Mouse (Mus musculus): ENCODE data around the gene Fcna. TPM values are rescaled to one million over a fixed set of nuclear protein-coding genes. Genes with fewer than 3 reads are reported as not detected.
A peak's percentile ranks its signal among the peaks of the same experiment; 100 is the strongest.

Fcna gene
- total RNA-seq, 4 experiments from 2014 or later, result 3.4 to 6.0 (median 4.3) TPM

DNA sequence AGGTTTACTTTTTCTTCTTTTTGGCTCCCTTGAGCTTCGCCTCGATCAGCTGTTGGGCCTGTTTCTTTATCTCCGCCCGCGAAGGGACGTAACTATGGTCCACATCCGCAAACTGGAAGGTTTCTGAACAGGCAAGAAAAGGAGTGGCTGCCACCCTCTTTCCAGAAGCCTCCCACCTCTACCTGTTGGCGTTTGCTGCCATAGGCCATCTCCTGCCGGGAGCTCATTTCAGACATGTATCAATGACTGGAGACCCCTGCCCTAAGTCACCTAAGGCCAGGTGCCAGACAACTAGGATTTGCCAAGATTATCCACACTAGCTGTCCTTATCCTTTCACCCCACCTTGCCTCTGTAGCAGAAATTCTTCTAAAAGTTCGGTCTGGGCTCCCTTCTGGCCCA is 19.2 kb downstream of the Fcna start:
- DNase-seq (ENCODE audit: low spot score), result no peak

DNA sequence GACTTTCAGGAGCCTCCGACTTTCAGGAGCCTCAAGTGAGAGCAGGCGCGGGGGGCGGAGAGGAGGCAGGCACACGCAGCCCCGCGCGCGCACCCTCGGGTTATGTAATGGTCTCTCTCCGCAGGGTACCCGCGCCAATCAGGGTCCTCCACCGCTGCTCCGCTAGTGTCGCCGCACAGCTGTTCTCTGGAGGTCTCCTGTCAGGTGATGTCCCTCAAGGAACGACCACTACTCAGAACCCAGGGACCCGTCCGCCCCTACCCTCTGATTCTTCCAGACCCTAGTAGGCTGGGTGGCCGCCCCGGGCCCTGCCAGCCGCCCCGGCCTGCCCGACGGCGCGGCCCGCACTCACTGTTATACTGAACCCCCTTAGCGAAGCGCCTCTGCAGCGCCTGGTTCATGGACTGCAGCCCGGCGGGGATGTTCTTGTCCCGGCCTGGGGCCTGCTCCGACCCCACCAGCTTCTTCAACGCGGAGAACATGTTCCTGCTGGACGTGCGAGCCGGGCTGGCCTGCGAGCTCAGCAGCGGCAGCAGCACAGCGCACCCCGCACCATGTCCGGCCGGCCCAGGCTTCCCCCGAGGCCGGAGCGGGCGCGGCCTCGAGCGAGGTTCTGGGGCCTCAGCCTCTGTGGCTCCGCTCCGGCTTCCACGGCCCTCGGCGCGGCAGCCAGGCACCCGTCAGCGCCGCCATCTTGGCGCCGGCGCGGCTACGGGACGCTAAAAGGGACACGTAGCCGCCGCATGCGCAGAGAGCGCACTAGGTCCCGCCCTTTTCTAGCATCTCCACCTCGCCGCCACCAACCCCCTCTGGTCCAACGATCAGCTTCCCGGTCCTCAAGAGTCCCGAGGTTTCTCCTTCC is 19.8 kb downstream of the Fcna start, which contains the start of gene Rabl6:
Rabl6 (minus strand) TSS at position 761 of the 862 bp plus-strand sequence.
- DNase-seq (ENCODE audit: low spot score), result peak; percentile 86

DNA sequence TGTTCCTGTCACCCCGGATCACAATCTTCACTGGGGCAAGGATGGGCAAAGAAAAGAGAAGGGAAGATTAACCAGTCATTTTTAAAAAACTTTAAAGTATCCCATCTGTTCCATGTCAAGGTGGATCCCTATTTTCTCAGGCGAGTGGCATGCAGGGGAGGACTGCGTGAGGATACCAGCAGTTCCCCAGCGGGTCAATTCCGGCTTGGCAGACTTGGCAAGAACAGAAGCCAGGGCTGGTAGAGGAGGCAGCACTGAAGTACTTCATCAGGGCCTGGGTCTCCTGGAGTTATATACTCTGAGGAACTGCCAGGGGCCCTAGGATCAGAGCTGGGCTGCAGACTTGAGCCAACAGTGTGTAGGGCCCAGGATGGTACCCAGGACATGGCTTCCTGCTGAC is 25.3 kb downstream of the Fcna start:
- no peak for DNase-seq (ENCODE audit: low spot score)

DNA sequence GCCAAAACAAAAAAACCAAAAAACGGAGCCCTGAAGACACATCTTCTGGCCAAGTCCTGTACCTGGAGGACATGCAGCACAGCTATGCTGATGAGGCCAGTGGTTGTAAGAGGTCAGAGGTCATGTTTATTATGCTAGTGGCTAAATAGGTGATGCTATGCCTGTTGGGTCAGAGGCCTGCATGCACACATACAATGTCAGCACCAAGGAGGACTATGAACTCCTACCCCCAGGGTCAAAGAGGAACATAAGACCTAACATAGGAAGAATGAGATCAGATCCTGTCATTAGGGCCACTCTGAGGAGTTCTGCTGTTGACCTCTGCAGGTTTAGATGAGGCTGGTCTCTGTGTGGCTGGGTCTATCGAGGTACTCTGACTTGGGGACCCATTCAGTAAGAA is 27.8 kb downstream of the Fcna start:
- DNase-seq (ENCODE audit: low spot score), result no peak

DNA sequence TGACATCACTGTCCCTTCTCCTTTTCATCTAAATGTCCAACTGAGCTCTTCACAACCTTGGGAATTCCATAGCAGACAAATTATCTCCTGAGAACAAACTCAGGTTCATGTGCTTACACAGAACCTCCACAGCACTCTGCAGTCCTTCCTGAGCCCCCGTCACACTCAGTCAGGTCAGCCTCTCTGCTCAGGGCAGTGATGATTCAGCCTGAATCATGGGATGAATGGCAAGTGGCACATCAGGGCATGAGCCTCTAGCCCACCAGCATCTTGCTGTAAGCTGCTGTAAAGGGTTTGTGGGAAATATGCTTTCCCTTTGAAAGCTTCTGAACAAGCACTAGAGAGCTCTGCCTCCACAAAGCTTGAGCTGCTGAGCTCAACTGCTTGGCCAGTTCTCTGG is 29.1 kb downstream of the Fcna start:
- no peak for DNase-seq (ENCODE audit: low spot score)

DNA sequence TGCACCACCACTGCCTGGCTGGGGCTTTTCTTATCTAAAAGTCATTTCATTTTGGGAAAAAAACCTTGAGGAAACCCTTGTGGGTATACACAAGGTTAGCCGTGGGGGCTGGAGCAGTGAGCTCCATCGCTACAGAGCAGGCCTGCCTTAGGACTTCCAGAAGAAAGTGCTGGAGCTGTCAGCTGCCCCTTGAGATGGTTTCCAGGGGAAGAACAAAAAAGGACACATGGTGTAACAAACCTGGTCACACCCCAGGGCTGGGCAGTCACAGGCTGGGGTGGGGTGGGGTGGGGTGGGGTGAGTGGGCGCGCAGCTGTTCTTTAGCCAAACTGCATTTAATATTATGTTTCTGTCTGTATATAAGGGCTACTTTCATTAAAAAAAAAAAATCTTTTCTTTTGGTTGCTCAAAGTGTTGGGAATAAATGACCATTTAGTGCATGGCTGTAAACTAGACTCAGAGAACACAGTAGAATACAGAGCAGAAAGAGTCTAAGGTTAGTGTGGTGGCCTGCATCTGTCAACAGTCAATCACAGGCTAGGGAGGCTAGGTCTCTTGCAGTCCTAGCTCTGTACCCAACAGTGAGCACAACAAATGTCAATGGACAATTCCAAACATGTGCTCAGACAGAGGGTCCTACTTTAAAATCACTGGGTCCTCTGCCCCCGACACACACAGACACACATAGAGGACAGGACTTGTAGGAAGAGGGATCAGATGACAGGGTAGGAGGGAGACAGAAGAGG is 30.9 kb downstream of the Fcna start:
- no peak for DNase-seq (ENCODE audit: low spot score)

DNA sequence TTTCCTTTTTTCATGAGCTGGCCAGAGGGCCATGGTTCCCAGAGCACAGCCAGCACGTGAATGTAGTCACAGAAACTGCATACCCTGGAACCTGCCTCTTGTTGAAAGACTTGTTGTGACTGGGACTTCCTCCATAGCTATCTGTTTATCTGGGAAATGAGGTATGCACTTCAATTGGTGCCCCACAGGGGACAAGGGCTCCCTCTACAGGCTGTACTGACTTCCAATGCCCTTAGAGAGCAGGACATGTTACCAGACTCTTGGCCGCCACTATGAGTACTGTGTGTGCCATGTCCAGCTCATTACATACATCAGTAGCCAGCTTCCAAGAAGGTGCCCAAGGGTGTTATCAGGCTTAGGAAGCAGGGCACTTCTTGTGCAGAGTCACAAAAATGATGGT is 36.0 kb downstream of the Fcna start:
- DNase-seq (ENCODE audit: low spot score), result no peak

DNA sequence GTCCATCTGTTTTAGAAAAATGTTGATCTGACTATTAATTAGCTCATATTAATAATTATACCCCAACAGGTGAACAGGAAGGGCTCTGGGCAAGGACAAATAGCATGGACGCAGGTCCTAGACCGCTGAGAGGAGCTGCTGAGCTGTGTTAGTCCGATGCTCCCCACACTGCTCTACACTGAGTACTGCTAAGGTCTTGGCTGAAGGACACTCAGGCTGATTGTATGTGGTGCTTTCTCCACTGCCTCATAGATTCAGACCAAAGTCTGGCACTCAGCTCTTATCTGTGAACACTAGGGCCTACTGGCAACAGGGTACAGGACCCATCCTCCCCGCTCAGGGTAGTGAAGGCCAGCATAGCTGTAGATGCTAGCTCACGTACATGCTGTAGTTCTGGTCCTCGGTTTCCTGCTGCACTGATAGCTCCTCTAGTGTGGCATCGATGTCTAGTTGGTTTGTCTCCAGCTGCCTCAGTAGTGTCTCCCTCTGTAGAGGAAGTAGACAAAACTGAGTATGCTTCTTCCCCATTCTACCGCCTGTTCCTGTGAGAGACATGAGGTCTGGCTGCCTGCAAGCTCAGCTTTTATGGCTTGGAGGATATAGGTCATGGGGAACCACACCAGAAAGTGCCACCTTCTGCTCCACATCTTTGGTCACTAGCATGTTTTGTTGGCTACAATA is 39.5 kb downstream of the Fcna start:
- no peak for DNase-seq (ENCODE audit: low spot score)

DNA sequence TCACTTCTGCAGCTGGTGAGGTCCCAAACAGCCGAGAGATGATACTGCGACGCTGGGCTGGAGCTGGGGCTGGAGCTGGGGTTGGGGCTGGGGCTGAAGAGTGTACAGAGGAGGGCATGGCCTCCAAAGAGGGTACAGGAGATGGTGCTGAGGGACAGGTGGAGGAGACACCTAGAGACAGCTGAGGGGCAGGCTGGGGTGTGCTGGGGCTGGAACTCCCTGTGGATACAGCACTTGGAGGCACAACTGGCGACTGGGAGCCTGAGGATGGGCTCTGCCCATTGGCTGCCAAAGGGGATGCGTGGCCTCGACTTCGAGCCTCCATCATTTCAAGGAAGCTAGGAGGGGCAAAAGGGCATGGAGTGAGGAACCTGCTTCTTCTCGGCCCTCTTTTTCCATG is 40.5 kb downstream of the Fcna start:
- no peak for DNase-seq (ENCODE audit: low spot score)

DNA sequence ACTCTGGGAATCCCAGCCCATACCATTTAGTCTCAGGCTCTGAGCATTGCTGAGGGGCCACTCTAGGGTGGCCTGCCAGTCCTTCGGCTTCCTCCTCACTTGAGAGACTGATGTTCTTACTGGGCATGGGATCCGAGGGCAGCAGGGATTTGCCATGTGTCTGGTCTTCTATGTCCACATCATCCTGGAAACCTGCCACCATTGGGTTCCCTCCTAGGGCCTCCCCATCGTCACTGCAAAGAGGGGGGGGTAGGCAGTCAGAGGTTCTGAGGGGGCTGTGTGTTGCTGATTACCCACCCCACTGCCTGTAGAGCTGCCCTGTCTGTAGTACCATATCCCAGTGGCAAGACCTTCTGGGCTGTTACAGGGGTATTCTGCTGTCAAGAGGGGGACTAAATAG is 42.2 kb downstream of the Fcna start:
- DNase-seq (ENCODE audit: low spot score), result no peak

DNA sequence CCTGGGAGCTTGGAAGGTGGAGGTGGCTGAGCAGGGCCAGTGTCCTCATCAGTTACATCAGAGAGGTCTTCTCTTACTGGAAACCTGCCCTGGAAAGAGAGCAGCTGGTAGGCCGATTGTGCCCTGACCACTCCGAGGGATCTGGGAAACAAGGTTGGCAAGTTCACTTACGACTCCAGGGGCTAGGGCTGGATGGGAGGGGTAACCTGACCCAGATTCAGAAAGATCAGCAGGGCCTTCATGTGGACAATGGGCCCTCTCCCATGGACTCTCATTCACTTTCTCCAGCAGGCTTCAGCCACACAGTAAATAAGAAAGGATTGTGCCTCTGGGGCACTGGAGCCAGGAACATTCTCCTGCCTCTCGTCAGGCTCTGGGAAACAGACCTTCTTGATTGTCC is 43.0 kb downstream of the Fcna start:
- no peak for DNase-seq (ENCODE audit: low spot score)

DNA sequence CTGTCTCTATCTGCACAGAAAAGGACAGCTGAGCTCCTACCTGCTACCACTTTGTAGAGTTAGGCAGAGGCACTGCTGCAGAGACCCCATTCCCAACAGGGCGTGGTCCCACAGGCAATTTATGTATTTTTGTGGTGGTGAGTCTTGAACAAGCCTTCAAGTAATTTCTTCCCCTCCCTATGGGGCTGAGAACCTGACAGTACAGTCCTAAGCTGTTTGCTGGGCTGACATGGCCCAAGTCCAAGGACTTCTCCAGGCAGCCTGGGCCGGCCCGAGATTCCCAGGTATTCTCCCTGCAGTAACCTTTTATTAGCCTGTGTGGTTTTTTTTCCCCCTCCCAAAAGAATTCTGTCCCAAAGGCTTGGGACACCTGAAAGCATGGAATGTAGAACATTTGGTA is 43.7 kb downstream of the Fcna start:
- DNase-seq (ENCODE audit: low spot score), result no peak

DNA sequence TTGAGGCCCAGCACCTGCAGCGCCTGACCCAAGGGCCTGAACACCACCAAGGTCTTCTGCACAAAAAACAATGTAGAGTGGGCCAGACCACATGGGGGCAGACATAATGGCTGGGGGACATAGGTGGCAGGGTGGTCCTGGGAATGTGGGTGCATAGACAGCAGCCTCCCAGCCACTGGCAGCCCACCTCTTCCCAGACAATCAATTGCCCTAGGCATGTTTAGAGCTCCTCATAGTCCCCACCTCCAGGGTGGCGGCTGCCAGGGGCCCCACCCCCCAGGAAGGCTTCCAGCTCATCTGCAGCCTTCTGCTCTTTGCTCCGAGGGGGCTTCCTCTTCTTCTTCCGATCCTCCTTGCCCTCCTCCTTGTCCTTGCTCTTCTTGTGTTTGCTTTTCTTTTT is 44.3 kb downstream of the Fcna start:
- no peak for DNase-seq (ENCODE audit: low spot score)

DNA sequence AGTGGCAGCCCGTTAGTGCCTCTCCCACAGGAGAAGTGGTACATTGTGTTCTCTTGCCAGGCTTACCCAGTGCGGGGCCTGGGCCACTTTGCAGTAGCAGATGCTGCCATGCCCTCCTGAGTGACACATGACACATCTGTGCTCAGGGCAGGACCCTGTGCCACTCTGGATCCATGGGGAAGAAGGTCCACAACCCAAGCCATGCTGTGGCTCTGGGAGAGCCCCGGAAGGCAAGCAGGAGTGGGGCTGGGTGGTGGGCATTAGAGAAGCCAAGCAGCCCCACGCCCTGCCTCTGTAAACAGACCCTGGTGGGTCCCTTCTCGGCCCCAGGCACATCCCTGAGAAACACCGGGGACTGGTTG is 44.7 kb downstream of the Fcna start:
- DNase-seq (ENCODE audit: low spot score), result no peak

DNA sequence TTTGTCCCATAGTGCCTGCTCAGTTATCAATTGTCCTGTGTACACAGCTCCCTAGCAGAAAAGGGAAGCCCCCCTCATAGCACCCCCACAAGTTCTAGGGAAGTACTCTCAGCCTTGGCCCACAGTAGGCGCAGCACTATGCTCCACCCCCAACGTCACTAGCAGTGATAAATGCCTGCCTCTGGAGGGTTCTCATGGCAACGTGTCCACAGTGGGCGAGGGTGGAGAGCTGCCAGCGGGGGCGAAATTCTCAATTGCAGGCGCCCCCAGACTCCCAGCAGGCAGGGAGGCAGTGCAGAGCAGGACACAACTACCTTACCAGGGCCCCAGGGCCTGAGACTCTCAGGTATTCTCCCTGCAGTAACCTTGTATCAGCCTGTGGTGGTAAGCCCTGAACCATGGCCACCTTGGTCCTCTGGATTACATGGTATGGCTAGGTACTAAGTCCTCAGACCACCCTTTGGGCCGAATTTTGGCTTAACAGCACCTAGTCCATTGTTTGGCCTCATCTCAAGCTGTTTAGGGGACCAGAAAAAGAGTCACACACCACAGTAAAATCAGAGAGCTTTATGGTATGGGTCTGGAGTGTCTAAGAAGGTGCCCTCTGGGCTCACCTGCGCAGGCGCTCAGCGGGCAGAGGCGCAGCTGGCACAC is 45.2 kb downstream of the Fcna start:
- no peak for DNase-seq (ENCODE audit: low spot score)

DNA sequence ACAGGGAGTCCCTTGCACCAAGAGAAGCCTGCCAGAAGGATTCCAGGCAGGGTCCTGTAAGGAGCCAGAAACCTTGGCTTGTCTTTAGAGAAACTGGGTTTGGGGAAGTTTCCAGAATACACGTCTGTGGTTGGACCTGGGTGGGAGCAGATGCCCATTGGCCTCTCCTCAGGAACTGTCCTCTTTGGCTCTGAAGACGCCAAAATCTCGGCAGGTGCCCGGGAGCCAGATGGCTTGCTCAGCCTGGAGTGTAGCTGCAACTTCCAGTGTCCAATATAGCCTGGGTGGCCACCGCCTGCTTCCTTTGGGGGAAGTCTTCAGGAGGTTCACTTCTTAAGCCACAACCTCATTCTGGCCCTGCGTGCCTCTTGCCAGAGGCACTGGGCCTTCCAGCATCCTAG is 45.9 kb downstream of the Fcna start:
- DNase-seq (ENCODE audit: low spot score), result no peak

DNA sequence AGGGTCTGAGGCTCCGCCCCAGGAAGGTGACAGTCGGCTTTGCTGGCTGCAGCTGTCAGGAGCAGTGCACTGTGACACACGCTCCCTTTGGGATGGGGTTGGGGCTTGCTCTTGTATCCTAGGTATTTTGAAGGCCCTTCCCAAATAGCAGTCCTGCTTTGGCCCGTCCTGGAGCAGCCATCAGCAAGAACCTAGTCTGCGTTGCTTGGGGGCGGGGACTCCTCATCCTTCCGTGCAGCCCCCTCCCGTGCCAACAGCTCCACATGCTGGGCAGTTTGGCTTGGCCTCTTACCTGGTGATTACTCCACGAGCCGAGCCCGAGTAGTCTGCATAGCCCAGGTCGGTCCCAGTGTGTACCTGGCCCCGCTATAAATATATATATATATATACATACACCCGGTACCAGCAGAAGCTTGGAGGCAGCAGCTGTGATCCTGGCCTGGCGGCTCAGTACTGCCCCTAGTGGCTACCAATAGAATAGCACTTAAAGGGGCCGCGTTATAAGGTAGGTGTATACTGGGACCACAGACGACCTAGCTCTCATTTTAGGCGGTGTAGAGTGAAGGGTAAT is 46.5 kb downstream of the Fcna start, which contains the start of gene Ajm1:
Ajm1 (minus strand) TSS at position 464 of the 571 bp plus-strand sequence.
- peak; percentile 62 for DNase-seq (ENCODE audit: low spot score)

DNA sequence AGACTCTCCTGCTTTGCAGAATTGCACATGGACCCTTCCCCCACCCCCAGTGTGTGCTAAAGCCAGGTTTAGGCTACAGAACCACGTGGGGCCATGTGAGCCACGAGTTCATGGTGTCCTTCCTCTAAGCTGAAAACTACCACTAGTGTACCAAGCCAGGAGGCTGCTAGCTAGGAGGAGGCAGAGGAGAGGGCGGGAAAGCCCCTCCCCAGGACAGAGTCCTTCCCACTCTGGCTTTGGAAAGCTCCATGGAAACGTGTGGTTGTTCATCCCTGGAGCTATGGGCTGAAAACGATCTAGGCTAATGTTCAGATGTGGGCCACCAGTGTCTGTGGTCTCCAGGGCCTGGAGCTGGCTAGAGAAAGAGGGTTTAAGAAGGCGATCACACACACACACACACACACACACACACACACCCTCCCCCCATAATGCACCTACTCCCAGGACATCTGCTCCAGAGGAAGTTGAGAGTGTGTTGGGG is 47.2 kb downstream of the Fcna start:
- DNase-seq (ENCODE audit: low spot score), result no peak

DNA sequence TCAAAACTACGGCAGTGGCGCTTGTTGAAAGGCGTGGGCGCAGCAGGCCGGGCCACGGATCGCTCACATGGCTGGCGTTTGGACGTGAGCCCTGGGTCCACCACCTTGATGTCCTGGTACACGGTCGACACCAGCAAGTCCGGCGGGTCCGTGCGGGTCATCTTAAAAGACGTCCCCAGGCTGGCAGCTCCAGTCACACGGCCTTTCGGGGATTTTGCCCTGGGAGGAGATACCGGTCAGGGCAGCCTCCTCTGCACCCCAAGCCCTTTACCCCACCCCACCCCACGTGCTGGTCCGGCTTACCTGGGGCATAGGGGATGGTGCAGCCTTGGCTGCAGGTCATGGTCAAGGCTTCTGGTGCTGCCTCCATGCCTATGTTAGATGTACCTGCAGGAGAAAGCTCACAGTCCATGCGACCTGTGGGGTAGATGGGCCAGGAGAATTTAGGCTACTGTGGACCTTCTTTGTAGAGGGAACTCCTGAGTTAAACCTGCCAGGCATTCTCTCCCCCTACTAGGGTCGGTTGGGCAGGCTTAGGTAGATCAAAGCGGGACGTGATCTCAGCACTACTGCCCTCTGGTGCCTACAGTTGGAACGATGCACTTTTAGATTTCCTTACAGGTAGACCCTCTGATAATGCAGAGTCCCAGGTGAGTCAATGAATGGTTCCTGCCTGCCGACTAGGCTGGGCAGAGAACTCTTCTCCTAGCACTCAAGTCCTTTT is 47.9 kb downstream of the Fcna start:
- DNase-seq (ENCODE audit: low spot score), result no peak

DNA sequence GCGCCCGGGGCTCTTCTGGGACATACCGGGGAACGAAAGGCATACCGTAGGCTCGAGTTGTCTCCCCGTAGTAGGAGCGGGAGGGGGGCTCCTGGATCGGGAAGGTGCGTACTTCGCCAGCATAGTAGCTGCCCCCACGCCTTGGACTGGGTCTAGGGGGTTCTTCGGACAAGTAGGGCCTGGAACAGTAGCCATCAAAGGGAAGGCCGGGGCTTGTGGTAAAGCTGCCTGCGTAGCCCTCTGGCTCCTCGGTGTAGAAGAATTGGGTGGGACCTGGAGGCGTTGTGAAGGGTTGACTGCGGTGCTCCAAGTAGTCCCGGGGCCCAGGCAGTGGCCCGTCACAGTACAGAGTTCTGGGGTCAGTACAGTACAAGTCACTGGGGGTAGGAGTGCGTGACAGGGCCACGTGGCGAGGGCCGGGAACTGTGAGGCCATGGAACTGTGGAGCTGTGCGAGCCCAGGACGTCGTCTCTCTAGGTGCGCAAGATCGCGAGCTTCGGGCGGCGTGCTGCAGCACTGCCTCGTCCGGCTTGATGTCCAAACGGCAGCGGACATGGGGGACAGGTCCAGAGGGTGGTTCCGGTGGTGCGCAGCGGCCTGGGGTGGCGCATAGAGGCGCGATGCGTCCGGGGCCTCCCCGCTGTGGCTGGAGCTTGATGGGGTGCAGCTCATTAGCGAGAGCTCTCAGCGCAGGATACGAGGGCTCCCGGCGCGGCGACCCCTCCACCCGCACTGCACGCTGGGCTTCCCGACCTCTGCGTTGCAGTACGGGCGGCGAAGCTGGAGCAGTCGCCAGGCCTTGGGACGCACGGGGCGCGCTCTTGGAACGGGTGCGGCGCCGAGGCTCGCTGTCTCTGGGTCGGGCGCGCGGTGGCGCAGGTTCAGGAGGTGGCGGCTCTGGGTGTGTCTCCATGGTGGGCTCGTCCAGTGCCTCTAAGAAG is 48.8 kb downstream of the Fcna start:
- no peak for DNase-seq (ENCODE audit: low spot score)
